Mouse (Mus musculus): ENCODE measurements around the gene Gm38100. TPM values are rescaled to one million over a fixed set of nuclear protein-coding genes. Genes with fewer than 3 reads are reported as not detected.

Gm38100 gene
- total RNA-seq, 1 experiment, result not detected

DNA sequence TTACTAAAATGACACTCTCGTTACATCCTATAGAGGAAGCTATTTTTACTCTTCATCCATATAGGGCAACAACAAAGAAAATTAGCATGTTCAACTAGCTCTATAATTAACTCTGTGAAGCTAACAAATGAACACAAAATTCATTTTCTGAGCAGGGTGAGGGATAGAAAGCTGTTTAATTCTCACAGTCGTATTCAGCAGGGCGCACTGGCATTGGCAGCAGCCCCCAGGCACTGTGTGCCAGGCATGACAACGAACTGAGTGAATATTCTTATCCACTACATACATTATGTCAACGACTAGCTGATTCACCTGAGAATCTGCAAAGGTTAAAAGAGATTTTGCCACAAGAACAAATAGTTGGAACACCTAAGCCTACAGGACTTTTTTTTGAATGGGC, 50.6 kb downstream of the Gm38100 start:
- in situ Hi-C loops (cut with MboI; ENCODE audit: low sequenced_read_pairs in 2 of 2, unreplicated experiment in 2 of 2), result no loop called here
- TF ChIP-seq CHD2 (IDR thresholded peaks at IDR 0.05; ENCODE audit: low read depth, low read length) (no peak), ZNF384 (IDR thresholded peaks at IDR 0.05; ENCODE audit: low read depth, low read length) (no peak)
- no peaks in the 10 kb centered on the region for H3K4me1 ChIP-seq (ENCODE audit: control insufficient read depth in 2 of 2, insufficient read depth in 2 of 2, low read length in 2 of 2, poor library complexity in 1 of 2)

More for the DNA sequence above, 50.6 kb downstream of the Gm38100 start:
- DNase-seq (ENCODE audit: low read depth, low spot score), result no peak
- Histone ChIP-seq H3K27ac (ENCODE audit: insufficient read depth, low read depth, low read length, poor library complexity, severe bottlenecking) (no peak overlapping the region), H3K4me3 (ENCODE audit: insufficient read depth in 1 of 2, low read depth in 1 of 2, low read length in 2 of 2, poor library complexity in 1 of 2, severe bottlenecking in 1 of 2) (no peak overlapping the region), H3K9ac (ENCODE audit: insufficient read depth, low read depth, low read length, poor library complexity, severe bottlenecking) (no peak overlapping the region), H3K9me3 (ENCODE audit: control insufficient read depth, insufficient read depth, low read depth, low read length) (no peaks in the 10 kb centered on the region), H3K36me3 (ENCODE audit: control insufficient read depth, insufficient read depth, low read length, poor library complexity, severe bottlenecking) (no peaks in the 10 kb centered on the region)

Other genes with a start within 250 kb of the Gm38100 start
- gene Opn3, start 227.6 kb upstream of the Gm38100 start, total RNA-seq (2012; rRNA removed), result 1.5 and 2.5 TPM in 2 replicates
- 10.4 and 17.4 TPM in 2 replicates for gene Chml, start 227.4 kb upstream of the Gm38100 start, total RNA-seq (2012; rRNA removed)
- gene Wdr64, start 221.7 kb upstream of the Gm38100 start, total RNA-seq (2012; rRNA removed), result 0.94 and 1.3 TPM in 2 replicates
- gene Exo1, start 39.7 kb upstream of the Gm38100 start, total RNA-seq (2012; rRNA removed), result 64.6 and 77.1 TPM in 2 replicates
- gene Rbm8a2, start 58.8 kb downstream of the Gm38100 start, total RNA-seq (2012; rRNA removed), result 0.32 and 0.58 TPM in 2 replicates